Mouse (Mus musculus) lung, embryonic 16.5 days (tissue): ENCODE measurements at regions not wholly inside any gene's neighbourhood (a gene's known extent, or its start where the extent isn't known, plus 50 kb on each side); places are given as distances from the start of the nearest gene placed in this dataset.

Experiments
- ATAC-seq: fragments of 200-750 bp; cut with Nextera tagmentation; 2 replicates; pipeline ENCODE4 v1.8.0; 2017; ENCODE audit warnings: low read depth, mild to moderate bottlenecking, moderate library complexity
- H3K27ac ChIP-seq: fragments of 300-500 bp; sonication (generic); 2 replicates; pipeline ENCODE4 v1.5.1; 2014; ENCODE audit warnings: mild to moderate bottlenecking, control low read depth, low read length
- H3K27me3 ChIP-seq: fragments of 300-500 bp; sonication (generic); 2 replicates; pipeline ENCODE4 v1.6.1; 2014; ENCODE audit warnings: low read depth, low read length, mixed read lengths; ENCODE audit not compliant: control insufficient read depth, insufficient read depth
- H3K36me3 ChIP-seq: fragments of 300-500 bp; sonication (generic); 2 replicates; pipeline ENCODE4 v1.6.1; 2014; ENCODE audit warnings: low read length; ENCODE audit not compliant: control insufficient read depth, insufficient read depth
- H3K4me1 ChIP-seq: fragments of 300-500 bp; sonication (generic); replicated peaks from 2 replicates; pipeline ENCODE4 v1.6.1; 2014; ENCODE audit warnings: low read length, mixed read lengths; ENCODE audit not compliant: control insufficient read depth, insufficient read depth
- H3K4me2 ChIP-seq: fragments of 300-500 bp; sonication (generic); 2 replicates; pipeline ENCODE4 v1.6.1; 2014; ENCODE audit warnings: low read depth, low read length, control low read depth
- H3K4me3 ChIP-seq: fragments of 300-500 bp; sonication (generic); 2 replicates; pipeline ENCODE4 v1.5.1; 2014; ENCODE audit warnings: mild to moderate bottlenecking, low read length, control low read depth
- H3K9ac ChIP-seq: fragments of 300-500 bp; sonication (generic); 2 replicates; pipeline ENCODE4 v1.6.1; 2014; ENCODE audit warnings: low read length, control low read depth
- H3K9me3 ChIP-seq: fragments of 300-500 bp; sonication (generic); 2 replicates; pipeline ENCODE4 v1.6.1; 2016; ENCODE audit warnings: low read length; ENCODE audit not compliant: control insufficient read depth
- WGBS: fragments of 180-500 bp; shearing (Covaris S2); extraction: QIAGEN DNeasy Blood & Tissue Kit; methylation state at CpG from one replicate; pipeline ENCODE4 v1.1.7; 2014; 5-methylcytosine and 5-hydroxymethylcytosine counted together

GRCm38 (mm10) chr4:154749996-154750395 lies 82.3 kb upstream of the Actrt2 start:
- no peak for ATAC-seq
- Histone ChIP-seq H3K9ac (no peak overlapping the region), H3K4me2 (no peak overlapping the region), H3K4me3 (no peak overlapping the region), H3K36me3 (no peaks in the 10 kb centered on the region), H3K27me3 (no peaks in the 10 kb centered on the region), H3K4me1 (no peaks in the 10 kb centered on the region), H3K9me3 (no peaks in the 10 kb centered on the region), H3K27ac (no peak overlapping the region)
- WGBS: 82% methylated on average over 2 of the region's 2 CpGs

- WGBS: 55% methylated on average over 14 of the region's 14 CpGs
- no peak for ATAC-seq
- Histone ChIP-seq H3K36me3 (no peaks in the 10 kb centered on the region), H3K27ac (no peak overlapping the region), H3K27me3 (no peaks in the 10 kb centered on the region), H3K9ac (no peak overlapping the region), H3K4me3 (no peak overlapping the region), H3K4me1 (no peaks in the 10 kb centered on the region), H3K4me2 (no peak overlapping the region), H3K9me3 (no peaks in the 10 kb centered on the region)
Measured at GRCm38 (mm10) chr4:154750440-154751107, 82.9 kb upstream of the Actrt2 start.

- H3K9ac ChIP-seq: no peak overlapping the region
- H3K4me1 ChIP-seq: no peaks in the 10 kb centered on the region
- ATAC-seq: peak; percentile 34; the same call in 1 of the 2 replicates
- no peak overlapping the region for H3K27ac ChIP-seq
- no peak overlapping the region for H3K4me3 ChIP-seq
- H3K27me3 ChIP-seq: no peaks in the 10 kb centered on the region
- H3K36me3 ChIP-seq: no peaks in the 10 kb centered on the region
- no peak overlapping the region for H3K4me2 ChIP-seq
- no peaks in the 10 kb centered on the region for H3K9me3 ChIP-seq
- WGBS: 65% methylated on average over 8 of the region's 8 CpGs
Measured at GRCm38 (mm10) chr4:154754445-154754844, 82.8 kb upstream of the Ttc34 start.

GRCm38 (mm10) chr4:154756740-154757446 lies 80.4 kb upstream of the Ttc34 start:
- H3K9me3 ChIP-seq: no peaks in the 10 kb centered on the region
- no peak overlapping the region for H3K4me2 ChIP-seq
- no peak overlapping the region for H3K9ac ChIP-seq
- ATAC-seq: no peak
- WGBS: 68% methylated on average over 10 of the region's 10 CpGs
- H3K27ac ChIP-seq: no peak overlapping the region
- no peaks in the 10 kb centered on the region for H3K27me3 ChIP-seq
- H3K4me3 ChIP-seq: no peak overlapping the region
- H3K36me3 ChIP-seq: no peaks in the 10 kb centered on the region
- no peaks in the 10 kb centered on the region for H3K4me1 ChIP-seq

GRCm38 (mm10) chr4:154759881-154760280 lies 77.4 kb upstream of the Ttc34 start:
- Histone ChIP-seq H3K27me3 (no peaks in the 10 kb centered on the region), H3K4me1 (no peaks in the 10 kb centered on the region), H3K9ac (no peak overlapping the region), H3K36me3 (no peaks in the 10 kb centered on the region), H3K4me3 (no peak overlapping the region), H3K27ac (no peak overlapping the region), H3K4me2 (no peak overlapping the region), H3K9me3 (no peaks in the 10 kb centered on the region)
- no peak for ATAC-seq
- WGBS: 71% methylated on average over 1 of the region's 1 CpGs

- no peak for ATAC-seq
- Histone ChIP-seq H3K4me1 (no peaks in the 10 kb centered on the region), H3K27me3 (no peaks in the 10 kb centered on the region), H3K9me3 (no peaks in the 10 kb centered on the region), H3K4me2 (no peak overlapping the region), H3K36me3 (no peaks in the 10 kb centered on the region), H3K9ac (no peak overlapping the region), H3K27ac (no peak overlapping the region), H3K4me3 (no peak overlapping the region)
- 42% methylated on average over 6 of the region's 6 CpGs for WGBS
Measured at GRCm38 (mm10) chr4:154764238-154764637, 73.0 kb upstream of the Ttc34 start.

GRCm38 (mm10) chr4:154766158-154766557 lies 71.1 kb upstream of the Ttc34 start:
- ATAC-seq: no peak
- no peaks in the 10 kb centered on the region for H3K4me1 ChIP-seq
- no peaks in the 10 kb centered on the region for H3K36me3 ChIP-seq
- WGBS: 38% methylated on average over 2 of the region's 2 CpGs
- no peaks in the 10 kb centered on the region for H3K9me3 ChIP-seq
- H3K9ac ChIP-seq: no peak overlapping the region
- no peaks in the 10 kb centered on the region for H3K27me3 ChIP-seq
- H3K27ac ChIP-seq: no peak overlapping the region
- H3K4me2 ChIP-seq: no peak overlapping the region
- no peak overlapping the region for H3K4me3 ChIP-seq

GRCm38 (mm10) chr4:154771330-154772076 lies 65.8 kb upstream of the Ttc34 start:
- no peak overlapping the region for H3K9ac ChIP-seq
- H3K9me3 ChIP-seq: no peaks in the 10 kb centered on the region
- no peaks in the 10 kb centered on the region for H3K4me1 ChIP-seq
- no peak overlapping the region for H3K4me2 ChIP-seq
- no peak for ATAC-seq
- no peaks in the 10 kb centered on the region; the same call in 1 of the 2 replicates for H3K27me3 ChIP-seq
- 65% methylated on average over 25 of the region's 25 CpGs for WGBS
- H3K27ac ChIP-seq: no peak overlapping the region
- no peaks in the 10 kb centered on the region for H3K36me3 ChIP-seq
- H3K4me3 ChIP-seq: no peak overlapping the region

GRCm38 (mm10) chr4:154772077-154772462 lies 65.2 kb upstream of the Ttc34 start:
- Histone ChIP-seq H3K9me3 (no peaks in the 10 kb centered on the region), H3K4me3 (no peak overlapping the region), H3K36me3 (no peaks in the 10 kb centered on the region), H3K4me1 (no peaks in the 10 kb centered on the region), H3K4me2 (no peak overlapping the region), H3K27me3 (no peaks in the 10 kb centered on the region; the same call in 1 of the 2 replicates), H3K27ac (no peak overlapping the region), H3K9ac (no peak overlapping the region)
- 61% methylated on average over 4 of the region's 4 CpGs for WGBS
- ATAC-seq: no peak
